Mouse (Mus musculus): ENCODE results near the gene Krtdap.
"Not testable (repeated sequence)": the region's sequence is repeated elsewhere in the genome, so short reads cannot be mapped to it uniquely, and the experiment has no call there.

Krtdap gene

DNA sequence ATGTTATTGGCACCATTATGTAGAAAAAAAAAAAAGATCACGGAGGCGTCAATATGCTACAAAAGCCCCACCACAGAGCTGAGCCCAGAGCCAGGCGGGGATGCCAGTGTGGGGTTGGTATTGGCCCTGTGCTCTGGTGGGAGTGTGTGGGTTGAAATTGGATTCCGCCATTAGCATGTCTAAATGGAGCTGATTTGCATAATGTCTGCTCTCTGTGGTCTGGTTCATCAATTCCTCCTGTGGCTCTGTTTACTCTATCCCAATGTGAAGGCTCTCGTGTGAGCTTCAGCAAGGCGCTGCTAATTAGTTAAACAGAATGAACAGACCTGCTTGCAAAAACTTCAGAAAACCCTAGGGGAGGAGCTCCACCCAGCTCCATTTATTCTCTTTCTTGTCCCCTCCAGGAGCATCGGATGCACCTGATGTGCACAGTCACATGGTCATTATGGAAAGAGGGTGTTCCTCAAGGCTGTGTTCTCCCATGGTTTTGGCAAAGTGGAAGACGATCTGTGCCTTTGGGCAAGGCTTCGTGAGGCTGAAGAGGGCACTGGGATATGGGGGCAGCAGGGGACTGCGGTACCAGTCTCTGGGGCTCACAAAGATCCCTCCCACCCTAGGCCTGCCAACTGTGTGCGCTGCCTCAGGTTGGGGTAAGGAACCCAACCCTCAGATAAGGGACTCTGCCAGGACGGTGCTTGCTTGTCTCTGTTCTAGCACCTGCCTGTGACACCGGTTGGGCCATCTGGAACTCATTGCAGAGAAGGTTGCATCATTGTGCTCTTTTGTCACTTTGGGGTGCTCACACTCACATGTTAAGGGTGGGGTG is 1.8 kb upstream of the Krtdap start:
- no peak for DNase-seq (ENCODE audit: low spot score in 2 of 2)

DNA sequence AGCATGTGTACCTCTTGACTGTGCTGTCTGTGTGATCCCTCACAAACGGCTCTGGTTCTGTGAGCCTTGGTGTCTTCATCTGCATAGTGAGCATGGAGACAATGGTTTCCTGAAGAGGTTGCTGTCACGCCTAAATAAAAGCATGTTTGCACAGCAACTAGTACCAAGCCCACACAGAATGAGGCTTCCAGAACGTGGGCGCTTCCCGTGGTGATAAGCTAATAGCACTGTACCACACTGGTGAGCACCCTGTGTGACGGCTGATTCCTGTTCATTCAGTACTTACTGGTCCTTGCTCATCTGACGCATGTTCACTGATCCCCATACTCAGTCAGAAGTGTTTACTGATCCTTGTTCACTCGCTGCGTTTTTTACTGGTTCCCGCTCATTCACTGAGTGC is 2.4 kb downstream of the Krtdap start:
- no peak for DNase-seq (ENCODE audit: low spot score in 2 of 2)

DNA sequence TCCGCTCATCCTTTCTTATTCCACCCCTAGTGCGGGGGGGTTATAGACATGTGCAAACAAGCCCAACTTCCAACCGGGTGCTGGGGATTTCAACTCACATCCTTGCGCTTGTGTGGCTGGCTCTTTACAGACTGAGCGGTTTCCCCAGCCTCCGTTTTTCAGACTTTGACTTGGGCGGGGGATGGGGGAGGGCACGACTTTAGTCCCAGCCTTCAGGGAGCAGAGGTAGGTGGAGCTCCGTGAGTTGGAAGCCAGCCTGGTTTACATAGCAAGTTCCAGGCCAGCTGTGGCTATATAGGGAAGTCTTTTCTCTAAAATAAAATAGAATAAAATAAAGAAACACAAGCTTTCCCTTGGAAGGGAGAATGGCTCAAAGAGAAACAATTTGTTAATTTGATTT is 4.2 kb downstream of the Krtdap start:
- no peak for DNase-seq (ENCODE audit: low spot score in 2 of 2)

DNA sequence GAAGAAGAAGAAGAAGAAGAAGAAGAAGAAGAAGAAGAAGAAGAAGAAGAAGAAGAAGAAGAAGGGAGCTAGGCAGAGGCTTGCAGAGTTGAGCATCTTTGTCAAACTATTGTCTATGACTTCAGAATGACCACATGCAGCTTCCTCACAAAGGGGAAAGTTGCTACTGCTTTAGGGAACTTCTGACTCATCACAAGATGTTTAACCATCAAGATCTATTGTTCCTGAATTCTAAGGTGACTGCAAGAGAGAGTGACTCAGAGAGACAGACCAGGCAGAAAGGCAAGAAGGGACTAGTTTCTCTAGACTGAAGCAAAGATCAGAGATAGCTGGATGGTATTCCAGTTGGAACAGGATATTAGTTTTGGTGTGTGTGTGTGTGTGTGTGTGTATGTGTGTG is 7.2 kb downstream of the Krtdap start:
- DNase-seq (ENCODE audit: low spot score in 2 of 2), result no peak

DNA sequence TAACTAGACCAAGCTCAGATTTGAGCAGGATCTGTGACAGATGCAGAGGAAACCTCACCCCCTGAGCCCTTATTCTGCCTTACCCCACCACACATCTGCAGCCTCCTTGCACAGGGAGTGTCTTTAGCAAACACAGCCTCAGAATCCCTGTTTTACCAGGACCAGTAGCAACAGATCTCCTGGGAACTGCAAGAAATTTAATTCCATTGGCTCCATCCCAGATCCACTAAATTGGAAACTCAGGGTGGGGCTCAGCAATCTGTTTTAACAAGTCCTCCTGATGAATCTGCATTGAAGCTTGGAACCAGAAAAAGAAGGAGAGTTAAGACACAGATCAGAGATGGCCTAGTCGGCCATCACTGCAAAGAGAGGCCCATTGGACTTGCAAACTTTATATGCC is 9.1 kb downstream of the Krtdap start:
- DNase-seq (ENCODE audit: low spot score in 2 of 2), result no peak

DNA sequence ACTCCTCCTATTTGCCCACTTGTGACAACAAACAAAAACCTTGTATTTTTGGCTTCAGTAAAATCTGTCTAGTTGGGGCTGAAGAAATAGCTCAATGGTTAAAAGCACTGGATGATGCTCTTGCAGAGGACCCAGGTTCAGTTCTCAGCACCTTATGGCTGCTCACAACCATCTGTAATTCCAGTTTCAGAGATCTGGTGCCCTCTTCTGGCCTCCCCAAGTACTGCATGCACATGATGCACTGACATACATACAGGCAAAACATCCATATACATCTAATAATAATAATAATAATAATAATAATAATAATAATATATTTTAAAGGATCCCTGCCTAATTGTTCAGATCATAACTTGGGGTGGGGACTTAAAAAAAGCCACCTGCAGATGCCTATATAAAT is 13.0 kb downstream of the Krtdap start:
- DNase-seq (ENCODE audit: low spot score in 2 of 2), result no peak

DNA sequence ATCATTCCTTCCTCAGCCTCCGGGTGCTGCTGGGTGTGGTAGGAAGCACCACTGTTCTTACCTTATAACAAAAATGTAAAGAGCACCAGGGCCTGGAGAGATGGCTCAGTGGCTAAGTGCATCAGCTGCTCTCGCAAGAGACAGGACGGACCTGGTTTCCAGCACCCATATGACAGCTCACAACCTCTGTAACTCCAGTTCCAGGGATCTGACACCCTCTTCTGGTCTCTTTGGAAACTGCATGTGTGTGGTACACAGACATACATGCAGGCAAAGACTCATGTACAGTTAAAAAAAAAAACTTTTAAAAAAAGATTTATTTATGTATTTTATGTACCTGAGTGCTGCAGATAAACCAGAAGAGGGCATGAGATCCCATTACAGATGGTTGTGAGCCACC is 15.6 kb downstream of the Krtdap start:
- DNase-seq (ENCODE audit: low spot score in 2 of 2), result no peak

DNA sequence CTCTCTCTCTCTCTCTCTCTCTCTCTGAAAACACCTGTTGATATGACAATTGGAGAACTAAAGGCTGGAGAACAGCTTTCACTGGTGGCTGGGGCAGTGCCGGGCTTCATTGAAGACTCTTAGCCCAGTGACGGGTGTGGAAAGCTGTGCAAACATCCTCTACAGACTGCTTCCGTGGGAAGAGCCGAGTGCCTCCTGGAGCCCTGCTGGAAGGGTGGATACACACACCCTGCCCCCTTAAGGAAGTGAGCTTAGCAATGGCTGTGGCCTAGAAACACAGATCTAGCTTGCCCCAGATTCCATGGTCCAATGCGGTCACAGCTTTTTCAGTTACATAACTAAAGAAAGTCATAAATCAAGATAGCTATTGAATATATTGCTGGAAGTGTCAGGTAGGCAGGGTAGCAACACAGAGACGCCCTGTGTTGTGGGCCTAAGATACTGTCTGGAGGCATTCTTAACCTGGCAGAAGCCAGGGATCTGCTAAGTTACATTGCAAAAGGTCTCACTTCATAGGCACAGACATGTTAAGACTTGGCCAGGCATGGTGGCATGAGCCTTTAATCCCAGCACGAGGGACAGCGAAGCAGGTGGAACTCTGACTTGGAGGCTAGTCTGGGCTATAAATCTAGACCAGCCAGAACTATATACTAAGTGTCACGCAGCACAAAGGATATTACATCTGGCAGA is 16.5 kb downstream of the Krtdap start:
- no peak for DNase-seq (ENCODE audit: low spot score in 2 of 2)

DNA sequence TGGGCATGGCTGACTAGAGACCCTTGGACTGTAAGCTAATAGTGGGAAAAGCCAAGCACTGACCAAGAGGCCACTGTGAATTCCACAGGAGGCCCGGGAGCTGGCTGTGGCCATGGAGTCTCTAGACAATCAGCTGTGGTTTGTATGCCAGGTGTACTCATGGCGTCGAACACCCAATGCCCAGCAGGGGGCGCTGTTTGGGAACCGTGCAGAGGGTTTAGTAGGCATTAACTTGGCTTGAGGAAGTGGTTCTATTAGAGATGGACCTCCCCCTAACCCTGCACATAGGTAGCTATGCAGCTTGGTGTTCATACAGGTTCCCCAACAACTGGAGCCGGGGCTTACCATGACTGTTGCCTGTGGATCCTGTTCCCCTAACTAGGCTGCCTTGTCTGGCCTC is 18.2 kb downstream of the Krtdap start:
- peak; percentile 39 to 85 for DNase-seq (ENCODE audit: low spot score in 2 of 2)

DNA sequence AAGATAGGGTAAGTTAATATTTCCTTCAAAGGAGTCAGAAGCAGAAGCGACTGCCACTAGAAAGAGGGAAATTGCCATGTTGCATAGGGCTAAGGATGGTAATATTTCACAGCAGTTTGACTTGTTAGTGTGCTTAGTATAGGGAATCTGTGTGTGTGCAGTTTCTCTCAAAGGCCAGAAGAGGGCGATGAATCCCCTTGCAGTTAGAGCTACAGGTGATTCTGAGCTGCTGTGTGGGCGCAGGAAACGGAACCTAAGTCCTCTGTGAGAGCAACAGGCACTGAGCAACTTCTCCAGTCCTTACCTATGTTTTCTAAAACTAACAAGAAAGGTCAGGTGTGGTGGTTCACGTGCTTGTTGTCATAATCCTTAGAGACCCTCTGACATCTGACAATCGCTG is 22.6 kb downstream of the Krtdap start:
- no peak for DNase-seq (ENCODE audit: low spot score in 2 of 2)

DNA sequence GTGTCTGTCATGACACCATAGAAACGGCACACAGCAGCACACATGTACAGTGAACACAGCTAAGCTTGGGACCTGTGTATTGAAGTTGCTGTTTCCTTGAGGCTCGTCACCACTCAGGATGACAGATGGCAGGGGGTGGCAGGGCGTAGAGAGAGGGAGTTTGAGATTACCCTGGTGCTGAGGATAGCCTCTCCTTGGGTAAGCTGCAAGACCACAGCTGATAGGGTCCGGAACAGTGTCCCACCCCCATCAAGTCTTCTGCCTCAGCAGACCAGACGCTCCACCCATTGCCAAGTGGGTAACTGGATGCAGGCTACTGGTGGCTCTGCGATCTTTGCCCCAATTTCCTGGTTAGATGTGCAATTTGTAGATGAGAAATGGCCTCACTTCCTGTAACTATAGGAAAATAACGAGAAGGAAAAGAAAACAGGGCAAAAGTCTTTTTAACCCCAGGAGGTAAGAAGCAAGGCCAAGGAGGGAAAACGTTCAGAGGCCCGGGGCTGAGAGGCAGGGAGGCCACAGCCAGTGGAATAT is 24.1 kb downstream of the Krtdap start:
- DNase-seq (ENCODE audit: low spot score in 2 of 2), result no peak

DNA sequence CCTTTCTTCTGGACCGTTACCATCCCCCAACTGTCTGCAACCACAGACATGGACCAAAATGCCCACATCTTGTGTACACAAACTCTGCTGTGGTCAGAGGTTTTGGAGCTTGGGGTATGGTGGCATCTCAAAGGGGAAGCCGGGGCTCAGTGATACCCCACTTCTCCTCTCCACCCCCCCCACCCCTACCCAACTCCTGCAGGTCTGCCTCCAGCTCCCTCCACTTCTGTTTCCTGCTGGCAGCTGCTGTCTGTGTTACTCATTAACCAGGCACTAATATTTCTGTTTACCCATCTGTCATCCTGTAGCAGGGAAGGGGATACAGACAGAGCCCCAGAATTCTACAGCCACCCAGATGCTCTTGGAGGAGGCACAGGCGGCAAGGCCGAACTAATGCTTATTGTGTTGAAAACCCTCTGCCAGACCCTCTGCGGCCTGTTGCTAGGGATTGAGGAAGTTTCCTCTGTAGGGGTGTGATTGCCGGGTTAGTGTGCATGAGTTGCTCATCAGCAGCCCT is 24.7 kb downstream of the Krtdap start:
- DNase-seq (ENCODE audit: low spot score in 2 of 2), result peak; percentile 16 to 27

DNA sequence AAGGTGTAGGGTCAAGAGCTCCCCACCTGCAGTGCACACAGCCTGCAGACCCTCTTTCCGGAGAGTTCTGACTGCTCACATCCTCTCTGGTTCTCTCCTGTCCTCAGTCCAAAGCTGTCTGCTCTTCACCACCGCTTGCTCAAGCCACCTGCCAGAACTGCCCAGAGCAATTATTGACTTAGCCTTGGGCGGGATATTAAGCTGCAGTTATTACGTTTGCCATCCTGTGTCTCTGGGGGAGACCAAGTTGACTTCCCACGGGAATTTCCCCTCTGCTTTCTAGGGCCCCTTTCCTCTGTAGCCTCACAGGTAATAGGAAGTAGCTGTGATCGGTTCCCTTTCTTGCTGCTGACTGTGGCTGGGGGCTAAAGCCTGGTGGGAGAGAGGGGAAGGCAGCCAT is 32.4 kb downstream of the Krtdap start:
- DNase-seq (ENCODE audit: low spot score in 2 of 2), result no peak

DNA sequence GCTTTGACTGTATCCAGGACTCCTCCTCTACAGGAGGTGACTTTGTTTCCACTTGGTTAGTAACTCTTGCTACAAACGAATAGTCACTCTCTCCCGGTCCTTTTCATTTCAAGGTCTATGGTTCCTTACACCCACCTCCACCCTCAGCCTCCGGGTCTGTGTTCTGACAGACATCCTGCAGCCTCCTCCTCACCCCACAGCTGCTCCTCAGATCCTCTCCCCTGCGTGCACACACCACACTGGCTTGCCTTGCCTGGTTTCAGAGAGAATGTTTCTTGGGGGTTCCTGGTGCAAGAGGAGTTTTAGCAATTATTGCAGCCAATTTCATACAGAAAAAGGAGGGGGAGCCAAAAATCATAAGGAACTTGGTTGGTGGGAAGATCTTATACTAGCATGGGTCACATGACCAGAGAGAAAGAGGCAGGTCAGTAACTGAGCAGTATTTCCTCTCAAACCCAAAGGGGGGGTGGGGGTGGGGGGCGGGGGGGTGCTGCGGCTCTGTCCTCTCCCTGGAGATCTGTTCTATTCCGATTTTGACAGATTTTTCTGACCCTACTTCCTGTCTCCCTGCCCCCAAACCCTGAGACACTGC is 33.3 kb downstream of the Krtdap start:
- no peak for DNase-seq (ENCODE audit: low spot score in 2 of 2)

DNA sequence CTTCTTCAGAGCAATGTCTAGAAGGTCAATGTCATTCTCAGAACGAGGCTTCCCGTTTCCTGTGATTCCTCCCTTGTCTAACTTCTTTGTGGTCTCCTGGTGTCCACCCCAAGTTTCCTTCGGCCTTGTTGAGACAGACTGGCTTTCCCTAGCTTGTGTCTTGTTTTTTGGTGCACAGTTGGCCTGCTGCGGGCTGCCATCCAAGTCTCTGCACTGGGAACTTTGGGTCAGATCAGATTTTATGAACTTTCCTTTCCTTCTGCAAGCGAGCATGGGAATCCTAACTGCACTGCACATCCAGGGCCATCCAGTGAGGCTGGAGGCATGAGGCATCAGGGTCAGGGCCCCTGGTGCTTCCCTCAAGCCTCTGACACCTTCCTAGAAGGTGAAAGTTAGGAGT is 33.8 kb downstream of the Krtdap start:
- no peak for DNase-seq (ENCODE audit: low spot score in 2 of 2)

DNA sequence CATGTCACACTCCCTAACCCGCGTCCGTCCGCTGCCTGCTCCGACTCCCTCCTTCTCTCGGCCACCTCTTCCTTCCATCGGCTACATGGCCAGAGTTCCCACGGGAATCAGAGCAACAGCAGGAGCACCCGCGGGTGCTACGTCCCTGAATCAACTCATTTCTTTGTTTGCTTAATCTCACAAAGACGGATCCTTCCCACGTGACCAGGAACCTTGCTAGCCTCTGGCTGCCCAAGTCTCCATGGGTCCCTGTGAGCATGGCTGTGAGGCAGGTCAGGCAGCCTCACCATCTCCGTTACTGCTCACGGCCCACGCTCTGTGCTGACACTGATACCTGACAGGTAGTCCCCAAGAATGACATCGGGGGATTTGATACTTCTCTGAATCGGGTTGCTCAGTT is 36.0 kb downstream of the Krtdap start, which contains the start of gene Ffar2:
Gene Ffar2, minus strand, starts transcription at position 101 of the 400 bp plus-strand sequence.
- no peak for DNase-seq (ENCODE audit: low spot score in 2 of 2)

DNA sequence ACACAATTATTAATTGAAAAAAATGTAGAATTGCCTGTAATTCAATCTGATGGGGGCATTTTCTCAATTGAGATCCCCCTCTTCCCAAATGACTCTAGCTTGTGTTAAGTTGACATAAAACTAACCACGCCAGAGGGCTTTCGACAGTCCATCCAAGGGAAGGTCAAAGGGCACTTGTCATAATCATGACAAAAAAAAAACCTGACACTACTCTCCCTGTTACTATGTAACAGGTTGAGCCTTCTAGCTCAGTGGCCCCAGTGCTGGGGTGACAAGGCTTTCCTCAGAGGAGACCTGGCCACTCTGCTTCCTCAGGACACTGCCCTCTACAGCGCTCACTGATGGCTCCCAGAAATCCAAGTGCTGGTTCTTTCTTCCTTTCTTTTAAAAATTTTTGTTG is 36.6 kb downstream of the Krtdap start:
- DNase-seq (ENCODE audit: low spot score in 2 of 2), result no peak

DNA sequence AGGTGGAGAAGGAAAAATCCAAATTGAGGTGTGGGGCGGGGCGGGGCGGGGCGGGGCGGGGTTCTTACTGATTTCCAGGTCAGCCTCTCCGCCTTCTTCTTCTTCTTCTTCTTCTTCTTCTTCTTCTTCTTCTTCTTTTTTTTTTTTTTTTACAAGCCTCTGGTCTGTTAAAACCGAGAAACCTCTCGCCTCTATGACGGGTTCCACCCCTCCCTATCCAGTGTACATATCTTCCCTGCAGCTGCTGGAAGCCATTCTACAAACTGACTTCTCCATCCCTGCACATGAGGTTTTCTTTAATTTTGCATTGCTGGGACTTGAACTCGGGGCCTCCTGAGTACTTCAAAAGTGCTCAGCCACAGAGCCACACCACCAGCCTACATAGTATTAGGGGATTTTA is 39.0 kb downstream of the Krtdap start:
- DNase-seq (ENCODE audit: low spot score in 2 of 2), result no peak

DNA sequence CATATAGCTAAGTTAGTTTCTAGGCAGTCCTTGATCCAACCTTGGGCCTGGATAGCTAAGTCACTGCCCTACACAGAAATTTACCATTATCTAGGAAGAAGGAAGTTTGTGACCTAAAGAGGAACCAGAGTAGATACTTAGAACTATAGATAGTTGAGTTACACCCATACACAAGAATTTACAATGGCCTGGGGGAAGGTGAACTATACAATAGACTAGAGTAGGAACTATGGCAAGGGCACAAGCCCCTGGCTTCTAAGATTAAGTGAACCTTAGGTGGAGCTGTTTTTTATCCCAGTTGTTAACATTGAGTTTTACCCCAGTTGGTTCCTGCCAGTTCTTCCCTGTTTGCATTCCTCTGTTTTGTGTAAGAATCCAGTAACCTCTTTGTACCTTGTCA is 41.2 kb downstream of the Krtdap start:
- DNase-seq (ENCODE audit: low spot score in 2 of 2), result not testable (repeated sequence)

DNA sequence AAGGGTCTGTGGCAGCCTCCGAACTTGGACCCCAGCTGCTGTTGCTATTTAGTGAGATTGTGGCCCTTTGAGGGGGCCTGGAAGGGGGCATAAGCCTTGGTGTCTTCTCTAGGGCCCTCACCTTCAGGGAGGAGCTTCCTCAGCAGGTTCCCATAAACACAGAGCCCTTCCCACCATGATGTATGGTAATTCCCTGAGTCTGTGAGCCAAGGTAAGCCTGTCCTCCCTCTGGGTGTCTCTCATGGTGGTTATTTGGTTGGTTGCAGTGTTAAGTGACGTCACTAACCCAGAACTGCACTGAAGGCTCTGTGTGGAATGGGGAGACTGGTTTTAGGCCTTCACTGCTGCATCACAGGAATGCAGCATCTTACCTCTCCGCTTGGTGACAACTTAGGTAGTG is 41.7 kb downstream of the Krtdap start:
- DNase-seq (ENCODE audit: low spot score in 2 of 2), result no peak

DNA sequence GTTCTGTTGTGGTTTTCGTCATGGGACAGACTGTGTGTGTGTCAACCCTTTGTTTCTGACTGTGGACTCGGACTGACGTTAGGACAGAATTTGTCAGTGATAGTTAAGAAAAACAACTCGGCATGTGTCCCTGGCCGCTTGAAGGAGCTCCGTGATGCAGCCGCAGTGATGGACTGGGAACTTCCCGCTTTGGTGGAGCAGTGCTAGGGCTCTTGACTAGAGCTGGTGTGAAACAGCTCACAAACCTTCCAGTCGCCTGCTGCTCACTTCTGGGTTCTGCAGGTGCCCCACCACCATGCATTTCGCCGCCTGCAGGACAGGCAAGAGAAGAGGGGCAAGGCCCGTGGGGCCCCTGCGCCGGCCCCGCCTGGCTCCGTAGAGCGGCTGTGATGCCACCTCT is 44.6 kb downstream of the Krtdap start:
- no peak for DNase-seq (ENCODE audit: low spot score in 2 of 2)

DNA sequence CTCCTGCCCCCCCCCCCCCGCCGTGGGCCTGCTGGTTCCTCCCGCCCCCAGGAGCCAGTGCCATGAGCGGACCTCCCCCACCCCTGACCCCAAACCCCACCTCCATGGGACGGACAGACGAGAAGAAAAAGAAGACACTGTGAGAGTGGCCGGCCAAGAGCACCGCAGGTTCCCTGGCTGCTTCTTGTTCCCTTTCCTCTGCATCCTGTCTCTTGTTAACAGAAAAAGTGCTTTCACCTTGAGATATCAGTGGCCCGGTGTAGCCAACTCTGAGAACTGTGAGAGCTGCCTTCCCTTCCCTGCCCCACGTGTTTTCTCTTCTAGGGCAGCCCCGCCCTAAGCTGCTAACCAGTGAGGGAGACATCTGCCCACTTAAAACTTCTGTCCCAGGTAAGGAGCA is 45.0 kb downstream of the Krtdap start:
- DNase-seq (ENCODE audit: low spot score in 2 of 2), result not testable (repeated sequence)

DNA sequence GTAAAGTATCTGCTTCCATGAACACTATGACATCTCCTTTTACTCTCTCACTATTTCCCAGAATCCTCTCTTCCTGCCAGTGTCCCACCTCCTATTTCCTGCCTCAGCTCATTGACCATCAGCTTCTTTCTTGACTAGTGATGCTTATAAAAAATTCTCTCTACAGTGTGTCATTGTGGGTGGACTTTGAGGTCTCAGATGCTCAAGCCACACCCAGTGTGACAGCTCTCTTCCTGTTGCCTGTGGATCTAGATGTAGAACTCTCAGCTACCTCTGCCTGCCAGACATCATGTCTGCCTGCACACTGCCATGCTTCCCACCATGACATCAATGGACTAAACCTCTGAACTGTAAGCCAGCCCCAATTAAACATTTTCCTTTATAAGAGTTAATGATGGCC is 49.6 kb downstream of the Krtdap start:
- DNase-seq (ENCODE audit: low spot score in 2 of 2), result no peak

Data from spleen, postnatal 10 days (tissue).